Mouse (Mus musculus): Measurements from ENCODE around the gene Scd1. TPM values are rescaled to one million over a fixed set of nuclear protein-coding genes. Genes with fewer than 3 reads are reported as not detected.

Gene Scd1
- polyA plus RNA-seq, 1 experiment from 2014 or later = 3.7 TPM

- H3K27ac ChIP-seq (ENCODE audit: low read length) = no peak overlapping the region
- no peaks in the 10 kb centered on the region for H3K27me3 ChIP-seq (ENCODE audit: control insufficient read depth, insufficient read depth, low read length)
- H3K4me1 ChIP-seq (ENCODE audit: control insufficient read depth, insufficient read depth, low read length) = no peaks in the 10 kb centered on the region; the same call in 1 of the 2 replicates
- no peak overlapping the region for H3K4me2 ChIP-seq (replicated peaks; ENCODE audit: low read depth, low read length)
- no peak for ATAC-seq (ENCODE audit: insufficient number of reproducible peaks, insufficient read depth, low FRiP score, low read depth)
- H3K36me3 ChIP-seq (ENCODE audit: control insufficient read depth, insufficient read depth, low read length) = no peaks in the 10 kb centered on the region
- H3K9me3 ChIP-seq (ENCODE audit: control insufficient read depth, low read depth, low read length) = no peaks in the 10 kb centered on the region
- no peak overlapping the region for H3K4me3 ChIP-seq (ENCODE audit: low read depth, low read length)
- 79% methylated on average over 6 of the region's 6 CpGs for WGBS
- H3K9ac ChIP-seq (replicated peaks; ENCODE audit: low read depth, low read length) = no peak overlapping the region
Observed at GRCm38 (mm10) chr19:44385887-44386498, 21.7 kb downstream of the Scd1 start.

GRCm38 (mm10) chr19:44382682-44383321 lies 24.9 kb downstream of the Scd1 start:
- no peak overlapping the region for H3K4me2 ChIP-seq (replicated peaks; ENCODE audit: low read depth, low read length)
- no peak overlapping the region for H3K4me3 ChIP-seq (ENCODE audit: low read depth, low read length)
- no peak for ATAC-seq (ENCODE audit: insufficient number of reproducible peaks, insufficient read depth, low FRiP score, low read depth)
- WGBS = 85% methylated on average over 12 of the region's 12 CpGs
- no peaks in the 10 kb centered on the region for H3K36me3 ChIP-seq (ENCODE audit: control insufficient read depth, insufficient read depth, low read length)
- no peak overlapping the region for H3K9ac ChIP-seq (replicated peaks; ENCODE audit: low read depth, low read length)
- H3K4me1 ChIP-seq (ENCODE audit: control insufficient read depth, insufficient read depth, low read length) = peaks cover 2% of the 10 kb centered on the region
- H3K27me3 ChIP-seq (ENCODE audit: control insufficient read depth, insufficient read depth, low read length) = no peaks in the 10 kb centered on the region
- H3K27ac ChIP-seq (ENCODE audit: low read length) = no peak overlapping the region
- no peaks in the 10 kb centered on the region for H3K9me3 ChIP-seq (ENCODE audit: control insufficient read depth, low read depth, low read length)

GRCm38 (mm10) chr19:44380065-44380464 lies 27.6 kb downstream of the Scd1 start:
- ATAC-seq (ENCODE audit: insufficient number of reproducible peaks, insufficient read depth, low FRiP score, low read depth) = no peak
- 79% methylated on average over 4 of the region's 4 CpGs for WGBS
- no peaks in the 10 kb centered on the region for H3K27me3 ChIP-seq (ENCODE audit: control insufficient read depth, insufficient read depth, low read length)
- no peaks in the 10 kb centered on the region for H3K36me3 ChIP-seq (ENCODE audit: control insufficient read depth, insufficient read depth, low read length)
- H3K27ac ChIP-seq (ENCODE audit: low read length) = no peak overlapping the region
- no peak overlapping the region for H3K9ac ChIP-seq (replicated peaks; ENCODE audit: low read depth, low read length)
- H3K9me3 ChIP-seq (ENCODE audit: control insufficient read depth, low read depth, low read length) = no peaks in the 10 kb centered on the region
- H3K4me2 ChIP-seq (replicated peaks; ENCODE audit: low read depth, low read length) = no peak overlapping the region
- H3K4me3 ChIP-seq (ENCODE audit: low read depth, low read length) = no peak overlapping the region
- H3K4me1 ChIP-seq (ENCODE audit: control insufficient read depth, insufficient read depth, low read length) = peaks cover 5% of the 10 kb centered on the region; the same call in 1 of the 2 replicates

GRCm38 (mm10) chr19:44379090-44379489 lies 28.6 kb downstream of the Scd1 start:
- H3K27ac ChIP-seq (ENCODE audit: low read length) = no peak overlapping the region
- H3K9me3 ChIP-seq (ENCODE audit: control insufficient read depth, low read depth, low read length) = no peaks in the 10 kb centered on the region
- H3K4me1 ChIP-seq (ENCODE audit: control insufficient read depth, insufficient read depth, low read length) = peaks cover 5% of the 10 kb centered on the region; the same call in 1 of the 2 replicates
- no peaks in the 10 kb centered on the region for H3K27me3 ChIP-seq (ENCODE audit: control insufficient read depth, insufficient read depth, low read length)
- H3K4me2 ChIP-seq (replicated peaks; ENCODE audit: low read depth, low read length) = no peak overlapping the region
- no peaks in the 10 kb centered on the region for H3K36me3 ChIP-seq (ENCODE audit: control insufficient read depth, insufficient read depth, low read length)
- no peak for ATAC-seq (ENCODE audit: insufficient number of reproducible peaks, insufficient read depth, low FRiP score, low read depth)
- no peak overlapping the region for H3K9ac ChIP-seq (replicated peaks; ENCODE audit: low read depth, low read length)
- H3K4me3 ChIP-seq (ENCODE audit: low read depth, low read length) = no peak overlapping the region

- ATAC-seq (ENCODE audit: insufficient number of reproducible peaks, insufficient read depth, low FRiP score, low read depth) = peak; percentile 74
- 37% methylated on average over 5 of the region's 5 CpGs for WGBS
- H3K27ac ChIP-seq (ENCODE audit: low read length) = no peak overlapping the region
- no peak overlapping the region for H3K9ac ChIP-seq (replicated peaks; ENCODE audit: low read depth, low read length)
- no peaks in the 10 kb centered on the region for H3K36me3 ChIP-seq (ENCODE audit: control insufficient read depth, insufficient read depth, low read length)
- no peaks in the 10 kb centered on the region for H3K27me3 ChIP-seq (ENCODE audit: control insufficient read depth, insufficient read depth, low read length)
- no peak overlapping the region for H3K4me3 ChIP-seq (ENCODE audit: low read depth, low read length)
- H3K4me1 ChIP-seq (ENCODE audit: control insufficient read depth, insufficient read depth, low read length) = peaks cover 5% of the 10 kb centered on the region; the same call in 1 of the 2 replicates
- no peaks in the 10 kb centered on the region for H3K9me3 ChIP-seq (ENCODE audit: control insufficient read depth, low read depth, low read length)
- H3K4me2 ChIP-seq (replicated peaks; ENCODE audit: low read depth, low read length) = no peak overlapping the region
Observed at GRCm38 (mm10) chr19:44377629-44378375, 29.9 kb downstream of the Scd1 start.

GRCm38 (mm10) chr19:44376511-44376951 lies 31.1 kb downstream of the Scd1 start:
- Histone ChIP-seq H3K4me3 (ENCODE audit: low read depth, low read length) (no peak overlapping the region), H3K36me3 (ENCODE audit: control insufficient read depth, insufficient read depth, low read length) (no peaks in the 10 kb centered on the region), H3K4me2 (replicated peaks; ENCODE audit: low read depth, low read length) (no peak overlapping the region), H3K27ac (ENCODE audit: low read length) (no peak overlapping the region), H3K27me3 (ENCODE audit: control insufficient read depth, insufficient read depth, low read length) (no peaks in the 10 kb centered on the region), H3K9ac (replicated peaks; ENCODE audit: low read depth, low read length) (no peak overlapping the region), H3K9me3 (ENCODE audit: control insufficient read depth, low read depth, low read length) (no peaks in the 10 kb centered on the region), H3K4me1 (ENCODE audit: control insufficient read depth, insufficient read depth, low read length) (peaks cover 5% of the 10 kb centered on the region; the same call in 1 of the 2 replicates)
- WGBS = 37% methylated on average over 3 of the region's 3 CpGs
- no peak for ATAC-seq (ENCODE audit: insufficient number of reproducible peaks, insufficient read depth, low FRiP score, low read depth)

GRCm38 (mm10) chr19:44372969-44373368 lies 34.7 kb downstream of the Scd1 start:
- no peak overlapping the region for H3K4me2 ChIP-seq (replicated peaks; ENCODE audit: low read depth, low read length)
- H3K27me3 ChIP-seq (ENCODE audit: control insufficient read depth, insufficient read depth, low read length) = no peaks in the 10 kb centered on the region
- H3K27ac ChIP-seq (ENCODE audit: low read length) = no peak overlapping the region
- no peaks in the 10 kb centered on the region for H3K36me3 ChIP-seq (ENCODE audit: control insufficient read depth, insufficient read depth, low read length)
- H3K9ac ChIP-seq (replicated peaks; ENCODE audit: low read depth, low read length) = no peak overlapping the region
- 14% methylated on average over 6 of the region's 6 CpGs for WGBS
- H3K4me1 ChIP-seq (ENCODE audit: control insufficient read depth, insufficient read depth, low read length) = peaks cover 4% of the 10 kb centered on the region; the same call in 1 of the 2 replicates
- peak; percentile 75; the same call in 1 of the 2 replicates for ATAC-seq (ENCODE audit: insufficient number of reproducible peaks, insufficient read depth, low FRiP score, low read depth)
- H3K9me3 ChIP-seq (ENCODE audit: control insufficient read depth, low read depth, low read length) = no peaks in the 10 kb centered on the region
- no peak overlapping the region for H3K4me3 ChIP-seq (ENCODE audit: low read depth, low read length)

GRCm38 (mm10) chr19:44370231-44370630 lies 37.4 kb downstream of the Scd1 start:
- no peak overlapping the region for H3K4me3 ChIP-seq (ENCODE audit: low read depth, low read length)
- H3K27me3 ChIP-seq (ENCODE audit: control insufficient read depth, insufficient read depth, low read length) = no peaks in the 10 kb centered on the region
- ATAC-seq (ENCODE audit: insufficient number of reproducible peaks, insufficient read depth, low FRiP score, low read depth) = no peak
- no peaks in the 10 kb centered on the region for H3K4me1 ChIP-seq (ENCODE audit: control insufficient read depth, insufficient read depth, low read length)
- 79% methylated on average over 5 of the region's 5 CpGs for WGBS
- H3K27ac ChIP-seq (ENCODE audit: low read length) = no peak overlapping the region
- no peak overlapping the region for H3K9ac ChIP-seq (replicated peaks; ENCODE audit: low read depth, low read length)
- no peaks in the 10 kb centered on the region for H3K36me3 ChIP-seq (ENCODE audit: control insufficient read depth, insufficient read depth, low read length)
- H3K4me2 ChIP-seq (replicated peaks; ENCODE audit: low read depth, low read length) = no peak overlapping the region
- H3K9me3 ChIP-seq (ENCODE audit: control insufficient read depth, low read depth, low read length) = no peaks in the 10 kb centered on the region
